Mouse (Mus musculus) left cerebral cortex, adult 2 months (tissue): Measurements from ENCODE around the gene Hacd3. TPM values are rescaled to one million over a fixed set of nuclear protein-coding genes. Genes with fewer than 3 reads are reported as not detected.
"Not testable (repeated sequence)": the region's sequence is repeated elsewhere in the genome, so short reads cannot be mapped to it uniquely, and the experiment has no call there.

Experiments used
- DNase-seq, 2 experiments: peaks; one replicate each; pipeline ENCODE4 v3.0.0; 2021 to 2022; ENCODE audit warnings: low spot score in 2 of 2, mixed read lengths in 1 of 2; ENCODE audit errors: extremely low spot score in 1 of 2
- H3K27ac ChIP-seq: fragments of 200-600 bp; 2 replicates; pipeline ENCODE4 v1.8.1; 2022
- H3K4me3 ChIP-seq: fragments of 200-600 bp; 2 replicates; pipeline ENCODE4 v1.8.1; 2022
- CTCF ChIP-seq: fragments of 200-600 bp; IDR thresholded peaks from 2 replicates; pipeline ENCODE4 v1.8.1; 2022; ENCODE audit warnings: antibody characterized with exemption, mild to moderate bottlenecking, moderate library complexity
- intact Hi-C: fragments of 180-260 bp; cut with DNase I; formaldehyde crosslinking; loops from one replicate; pipeline ENCODE4 v1.15.1; 2025
- total RNA-seq, 2 experiments: library from RNA; stranded (reverse); gene quantifications; 2 replicates each; pipeline ENCODE4 v1.2.3; 2021

Gene Hacd3
- total RNA-seq, 2 experiments from 2014 or later, result 148 to 158 TPM

GRCm38 (mm10) chr9:65016241-65016977, 5.1 kb downstream of the Hacd3 start:
- DNase-seq, result no peak
- intact Hi-C loops, result no loop called here

GRCm38 (mm10) chr9:65015461-65016222, 5.9 kb downstream of the Hacd3 start:
- intact Hi-C loops, result no loop called here
- Histone ChIP-seq H3K27ac (peak overlapping the region; percentile 67), H3K4me3 (no peak overlapping the region)
- no peak for TF ChIP-seq CTCF
- DNase-seq, result no peak

More at GRCm38 (mm10) chr9:65016241-65016977, 5.1 kb downstream of the Hacd3 start:
- Histone ChIP-seq H3K4me3 (no peak overlapping the region), H3K27ac (peak overlapping the region; percentile 67)
- TF ChIP-seq CTCF, result no peak

GRCm38 (mm10) chr9:65011304-65011703, 10.2 kb downstream of the Hacd3 start:
- TF ChIP-seq CTCF, result peak; percentile 50
- H3K27ac ChIP-seq, result no peak overlapping the region
- no peak overlapping the region for H3K4me3 ChIP-seq
- intact Hi-C loops, result no loop called here
- no peak for DNase-seq

- no peak for TF ChIP-seq CTCF
- intact Hi-C loops, result no loop called here
- Histone ChIP-seq H3K4me3 (no peak overlapping the region), H3K27ac (no peak overlapping the region)
- DNase-seq, result no peak
Measured at GRCm38 (mm10) chr9:65010632-65011031, 10.9 kb downstream of the Hacd3 start.

GRCm38 (mm10) chr9:65005737-65006136, 15.8 kb downstream of the Hacd3 start:
- intact Hi-C loops, result no loop called here

GRCm38 (mm10) chr9:65001481-65001880, 20.0 kb downstream of the Hacd3 start:
- Histone ChIP-seq H3K27ac (peak overlapping the region; percentile 66; the same call in 1 of the 2 replicates), H3K4me3 (no peak overlapping the region)
- no peak for TF ChIP-seq CTCF
- no peak for DNase-seq
- intact Hi-C loops, result no loop called here

More at GRCm38 (mm10) chr9:65005737-65006136, 15.8 kb downstream of the Hacd3 start:
- no peak for DNase-seq
- no peak for TF ChIP-seq CTCF
- Histone ChIP-seq H3K27ac (peak overlapping the region; percentile 66), H3K4me3 (no peak overlapping the region)

GRCm38 (mm10) chr9:64995464-64995863, 26.0 kb downstream of the Hacd3 start:
- H3K27ac ChIP-seq, DNase-seq, H3K4me3 ChIP-seq, intact Hi-C loops: not testable (repeated sequence)
- peak; percentile 42 for TF ChIP-seq CTCF

- Histone ChIP-seq H3K27ac (peak overlapping the region; percentile 51), H3K4me3 (no peak overlapping the region)
- intact Hi-C loops, result no loop called here
- no peak for DNase-seq
- TF ChIP-seq CTCF, result no peak
Measured at GRCm38 (mm10) chr9:64990291-64990690, 31.2 kb downstream of the Hacd3 start.

GRCm38 (mm10) chr9:64988443-64988842, 33.0 kb downstream of the Hacd3 start:
- Histone ChIP-seq H3K4me3 (no peak overlapping the region), H3K27ac (no peak overlapping the region)
- intact Hi-C loops, result no loop called here
- TF ChIP-seq CTCF, result no peak
- DNase-seq, result no peak

- intact Hi-C loops, result no loop called here
- no peak overlapping the region for H3K27ac ChIP-seq
- no peak overlapping the region for H3K4me3 ChIP-seq
- no peak for TF ChIP-seq CTCF
- no peak for DNase-seq
Measured at GRCm38 (mm10) chr9:64987651-64988050, 33.8 kb downstream of the Hacd3 start.

GRCm38 (mm10) chr9:64985807-64986206, 35.7 kb downstream of the Hacd3 start:
- no peak for TF ChIP-seq CTCF
- intact Hi-C loops, result no loop called here
- Histone ChIP-seq H3K27ac (peak overlapping the region; percentile 50; the same call in 1 of the 2 replicates), H3K4me3 (no peak overlapping the region)
- DNase-seq, result no peak
